Mouse (Mus musculus) heart, adult 10 weeks (tissue): ENCODE measurements around the gene Vmn1r151. TPM values are rescaled to one million over a fixed set of nuclear protein-coding genes. Genes with fewer than 3 reads are reported as not detected.

ENCODE experiments used
- polyA plus RNA-seq: library from polyadenylated mRNA; stranded (reverse); fragments of 350-450 nt; fragmentation: Illumina TruSeq; extraction: RNeasy Lipid Tissue Mini Kit (QIAGEN cat#74804); gene quantifications from one replicate; pipeline ENCODE4 v1.2.3, GENCODE M21; 2014; ENCODE audit warnings: low read depth, low replicate concordance

Vmn1r151 gene
- not detected for polyA plus RNA-seq

GRCm38 (mm10) chr7:22499578-22499977, at the start of gene Vmn1r151:
Gene Vmn1r151 (minus strand): TSS chr7:22499678.

GRCm38 (mm10) chr7:22534787-22535186, 35.3 kb upstream of the Vmn1r151 start, which contains the start of gene Gm8677:
Gene Gm8677 (minus strand): TSS chr7:22534887.

GRCm38 (mm10) chr7:22522667-22523066, 23.2 kb upstream of the Vmn1r151 start, which contains the start of gene Vmn1r152:
Gene Vmn1r152 (plus strand): TSS chr7:22522967.

GRCm38 (mm10) chr7:22463975-22464374, 35.5 kb downstream of the Vmn1r151 start, which contains the start of gene Gm10665:
Gene Gm10665 (minus strand): TSS chr7:22464075.

Other genes with a start within 250 kb of the Vmn1r151 start
- gene Gm4187, start 170.0 kb downstream of the Vmn1r151 start, polyA plus RNA-seq: not detected
- gene Gm8660, start 128.6 kb downstream of the Vmn1r151 start, polyA plus RNA-seq: not detected
- gene Vmn1r148, start 86.1 kb downstream of the Vmn1r151 start, polyA plus RNA-seq: not detected
- not detected for gene Vmn1r149, start 61.4 kb downstream of the Vmn1r151 start, polyA plus RNA-seq
- not detected for gene Gm10665, start 35.6 kb downstream of the Vmn1r151 start, polyA plus RNA-seq
- not detected for gene Vmn1r152, start 23.3 kb upstream of the Vmn1r151 start, polyA plus RNA-seq
- gene Gm8677, start 35.2 kb upstream of the Vmn1r151 start, polyA plus RNA-seq: not detected
- gene Gm4201, start 65.7 kb upstream of the Vmn1r151 start, polyA plus RNA-seq: not detected
- gene Gm4565, start 88.4 kb upstream of the Vmn1r151 start, polyA plus RNA-seq: not detected
- gene Vmn1r155, start 158.3 kb upstream of the Vmn1r151 start, polyA plus RNA-seq: not detected
- gene Gm8693, start 192.6 kb upstream of the Vmn1r151 start, polyA plus RNA-seq: not detected
- gene Gm4567, start 220.0 kb upstream of the Vmn1r151 start, polyA plus RNA-seq: not detected